Mouse (Mus musculus) midbrain, embryonic 14.5 days (tissue): ENCODE data around the gene Epx. TPM values are rescaled to one million over a fixed set of nuclear protein-coding genes. Genes with fewer than 3 reads are reported as not detected.
A peak's percentile ranks its signal among the peaks of the same experiment; 100 is the strongest.

Source experiments
- ATAC-seq: fragments of 200-750 bp; cut with Nextera tagmentation; 2 replicates; pipeline ENCODE4 v1.8.0; 2017; ENCODE audit warnings: moderate number of reproducible peaks, moderate library complexity; ENCODE audit not compliant: low FRiP score, low TSS enrichment
- DNase-seq: peaks from one replicate; pipeline ENCODE4 v3.0.0-alpha.2; 2015
- H3K27ac ChIP-seq: fragments of 300-500 bp; sonication (generic); replicated peaks from 2 replicates; pipeline ENCODE4 v1.5.1; 2014; ENCODE audit warnings: mild to moderate bottlenecking, low read depth, low read length, moderate library complexity
- H3K27me3 ChIP-seq: fragments of 300-500 bp; sonication (generic); 2 replicates; pipeline ENCODE4 v1.6.1; 2014; ENCODE audit warnings: low read length, control low read depth, mixed read lengths; ENCODE audit not compliant: control insufficient read depth, insufficient read depth
- H3K36me3 ChIP-seq: fragments of 300-500 bp; sonication (generic); 2 replicates; pipeline ENCODE4 v1.6.1; 2014; ENCODE audit warnings: low read length, control low read depth; ENCODE audit not compliant: control insufficient read depth, insufficient read depth
- H3K4me1 ChIP-seq: fragments of 300-500 bp; sonication (generic); 2 replicates; pipeline ENCODE4 v1.6.1; 2014; ENCODE audit warnings: mild to moderate bottlenecking, antibody characterized with exemption, low read length, control low read depth; ENCODE audit not compliant: control insufficient read depth, insufficient read depth
- H3K4me2 ChIP-seq: fragments of 300-500 bp; sonication (generic); 2 replicates; pipeline ENCODE4 v1.6.1; 2014; ENCODE audit warnings: mild to moderate bottlenecking, low read length, moderate library complexity
- H3K4me3 ChIP-seq: fragments of 300-500 bp; sonication (generic); replicated peaks from 2 replicates; pipeline ENCODE4 v1.5.1; 2014; ENCODE audit warnings: low read depth, low read length
- H3K9ac ChIP-seq: fragments of 300-500 bp; sonication (generic); replicated peaks from 2 replicates; pipeline ENCODE4 v1.6.1; 2014; ENCODE audit warnings: mild to moderate bottlenecking, low read length, moderate library complexity
- H3K9me3 ChIP-seq: fragments of 300-500 bp; sonication (generic); 2 replicates; pipeline ENCODE4 v1.6.1; 2016; ENCODE audit warnings: low read length, control low read depth, mixed read lengths; ENCODE audit not compliant: control insufficient read depth
- WGBS: fragments of 180-500 bp; shearing (Covaris S2); extraction: QIAGEN DNeasy Blood & Tissue Kit; methylation state at CpG from one replicate; pipeline ENCODE4 v1.1.7; 2014; 5-methylcytosine and 5-hydroxymethylcytosine counted together
- polyA plus RNA-seq: library from polyadenylated mRNA; unstranded; fragments of >200 nt; fragmentation: Nextera tagmentation; extraction: Ambion mirVana; gene quantifications from 2 replicates; pipeline ENCODE4 v1.2.1, GENCODE M21; 2014

Gene Epx
- polyA plus RNA-seq, 1 experiment from 2014 or later: not detected

DNA sequence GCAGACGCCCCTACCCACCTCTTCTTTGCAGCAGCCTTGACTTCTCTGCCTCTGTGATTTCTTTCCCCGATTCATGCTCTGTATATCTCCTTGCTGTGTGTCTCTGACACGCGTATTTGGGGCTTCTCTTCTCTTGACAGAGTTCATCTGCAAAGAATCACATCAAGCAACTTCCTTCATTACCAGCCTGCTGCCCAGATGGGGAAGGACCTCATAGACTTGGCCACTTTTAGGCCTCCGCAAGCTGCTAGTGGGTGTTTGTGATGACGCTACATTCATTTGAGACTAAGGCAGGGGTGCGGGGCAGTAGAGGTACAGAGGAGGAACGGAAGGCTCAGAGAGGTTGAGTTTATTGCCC lies 21.8 kb downstream of the Epx start:
- peaks cover 7% of the 10 kb centered on the region for H3K4me1 ChIP-seq
- peak overlapping the region; percentile 59 for H3K9ac ChIP-seq
- H3K4me3 ChIP-seq: peak overlapping the region; percentile 46
- H3K27me3 ChIP-seq: no peaks in the 10 kb centered on the region
- peak overlapping the region; percentile 90 for H3K4me2 ChIP-seq
- H3K36me3 ChIP-seq: peaks cover 13% of the 10 kb centered on the region
- DNase-seq (no peak), ATAC-seq (no peak)
- peak overlapping the region; percentile 70 for H3K27ac ChIP-seq
- H3K9me3 ChIP-seq: no peaks in the 10 kb centered on the region
- WGBS: 28% methylated on average over 8 of the region's 8 CpGs

DNA sequence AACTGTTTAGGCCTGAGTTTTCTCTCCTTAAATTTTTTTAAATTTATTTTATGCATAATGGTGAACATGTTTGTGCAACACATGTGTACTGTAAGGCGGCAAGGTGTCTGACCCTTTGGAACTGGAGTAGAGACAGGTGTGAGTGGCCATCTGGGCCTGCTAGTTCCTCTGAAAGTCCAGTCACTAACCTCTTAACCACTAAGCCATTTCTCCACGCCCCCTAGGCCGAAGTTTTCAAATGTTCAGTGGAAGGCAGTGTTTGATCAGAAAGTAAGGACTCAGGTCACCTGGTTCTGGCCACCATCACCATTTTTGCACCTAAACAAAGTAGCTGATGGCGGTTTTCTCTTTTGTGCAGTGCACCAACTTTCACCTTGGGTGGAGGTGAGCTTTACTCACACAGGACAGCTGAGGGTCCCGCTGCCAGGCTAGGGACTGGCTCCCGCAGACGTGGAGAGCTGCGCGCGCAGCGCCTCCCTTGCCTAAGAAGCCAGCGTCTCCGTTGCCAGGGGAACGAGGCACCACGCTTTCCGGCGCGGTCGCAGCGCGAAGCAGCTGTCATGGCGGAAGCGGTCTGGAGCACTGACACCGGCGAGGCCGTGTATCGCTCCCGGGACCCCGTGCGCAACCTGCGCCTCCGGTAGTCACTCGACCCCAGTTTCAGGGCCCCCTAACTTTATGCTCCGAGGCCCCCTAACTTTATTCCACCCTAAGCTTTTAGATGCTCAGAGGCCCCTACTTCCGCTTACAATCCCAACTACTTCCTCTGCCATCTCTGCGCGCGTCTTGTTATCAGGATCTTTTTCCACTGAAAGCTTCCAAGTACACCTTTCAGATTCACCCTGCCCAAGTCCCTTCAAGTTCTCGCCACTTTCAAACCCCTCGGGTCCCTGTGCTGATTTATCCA lies 22.4 kb downstream of the Epx start, which contains the start of gene Mks1:
Gene Mks1 (plus strand): TSS at position 526 of the 907 bp plus-strand sequence.
- 4% methylated on average over 40 of the region's 40 CpGs for WGBS
- peak within 1 kb of the TSS; percentile 70 for H3K27ac ChIP-seq
- peak within 1 kb of the TSS; percentile 90 for H3K4me2 ChIP-seq
- H3K9ac ChIP-seq: peak within 1 kb of the TSS; percentile 59
- H3K4me1 ChIP-seq: peaks cover 7% of the 10 kb centered on the region
- no peaks in the 10 kb centered on the region for H3K9me3 ChIP-seq
- peak; percentile 99 for DNase-seq
- H3K4me3 ChIP-seq: peak within 1 kb of the TSS; percentile 46
- peak; percentile 88 for ATAC-seq
- no peaks in the 10 kb centered on the region for H3K27me3 ChIP-seq
- peaks cover 7% of the 10 kb centered on the region for H3K36me3 ChIP-seq

DNA sequence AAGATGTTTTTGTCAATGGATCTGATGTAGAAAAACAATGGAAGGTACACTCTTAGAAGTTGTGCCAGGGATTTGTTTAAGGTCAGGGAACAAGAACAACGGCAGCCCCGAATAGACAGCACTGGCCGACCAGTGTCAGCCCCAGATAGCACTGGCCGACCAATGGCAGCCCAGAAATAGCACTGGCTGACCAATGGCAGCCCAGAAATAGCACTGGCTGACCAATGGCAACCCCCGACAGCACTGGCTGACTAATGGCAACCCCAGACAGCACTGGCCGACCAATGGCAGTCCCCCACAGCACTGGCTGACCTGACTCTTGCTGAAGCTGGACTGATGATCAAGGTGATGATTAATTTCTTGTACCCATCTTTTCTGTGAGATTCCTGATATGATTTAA lies 27.5 kb downstream of the Epx start:
- Histone ChIP-seq H3K4me2 (no peak overlapping the region), H3K9ac (no peak overlapping the region), H3K27ac (no peak overlapping the region), H3K36me3 (no peaks in the 10 kb centered on the region), H3K9me3 (no peaks in the 10 kb centered on the region), H3K4me1 (no peaks in the 10 kb centered on the region), H3K27me3 (no peaks in the 10 kb centered on the region), H3K4me3 (no peak overlapping the region)
- no peak for ATAC-seq
- 70% methylated on average over 6 of the region's 6 CpGs for WGBS
- peak; percentile 45 for DNase-seq

DNA sequence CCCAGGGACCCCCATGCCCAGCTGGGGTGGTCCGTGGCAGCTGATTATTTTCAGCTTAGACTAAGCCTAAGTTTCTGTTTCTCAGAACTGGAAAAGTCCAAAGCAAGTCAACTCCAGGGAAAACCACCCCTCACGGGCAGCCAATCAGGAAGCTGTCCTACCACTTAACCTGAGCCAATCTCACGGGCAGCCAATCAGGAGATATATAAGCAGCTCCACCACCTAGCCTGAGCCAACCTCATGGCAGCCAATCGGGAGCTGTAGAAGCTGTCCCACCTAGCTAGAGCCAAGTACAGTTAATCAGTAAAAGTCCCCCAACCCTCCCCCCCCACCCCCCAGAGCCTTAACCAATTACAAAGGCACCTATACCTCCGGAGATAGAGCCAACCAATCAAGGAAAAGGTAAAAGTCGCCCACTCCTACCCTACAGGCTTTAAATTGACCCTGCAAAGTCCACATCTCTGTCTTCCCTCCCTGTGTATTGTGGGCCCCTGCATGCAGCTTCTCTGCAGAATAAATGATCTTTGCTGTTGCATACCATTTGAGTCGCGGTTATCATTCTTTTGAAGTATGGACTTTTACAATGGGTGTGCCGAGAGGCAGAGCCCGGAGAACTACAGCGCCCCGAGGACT lies 28.3 kb downstream of the Epx start:
- H3K9ac ChIP-seq: no peak overlapping the region
- no peaks in the 10 kb centered on the region for H3K4me1 ChIP-seq
- DNase-seq (no peak), ATAC-seq (no peak)
- no peak overlapping the region for H3K4me2 ChIP-seq
- no peaks in the 10 kb centered on the region for H3K27me3 ChIP-seq
- no peaks in the 10 kb centered on the region for H3K36me3 ChIP-seq
- no peaks in the 10 kb centered on the region for H3K9me3 ChIP-seq
- no peak overlapping the region for H3K27ac ChIP-seq
- 79% methylated on average over 12 of the region's 12 CpGs for WGBS
- no peak overlapping the region for H3K4me3 ChIP-seq

DNA sequence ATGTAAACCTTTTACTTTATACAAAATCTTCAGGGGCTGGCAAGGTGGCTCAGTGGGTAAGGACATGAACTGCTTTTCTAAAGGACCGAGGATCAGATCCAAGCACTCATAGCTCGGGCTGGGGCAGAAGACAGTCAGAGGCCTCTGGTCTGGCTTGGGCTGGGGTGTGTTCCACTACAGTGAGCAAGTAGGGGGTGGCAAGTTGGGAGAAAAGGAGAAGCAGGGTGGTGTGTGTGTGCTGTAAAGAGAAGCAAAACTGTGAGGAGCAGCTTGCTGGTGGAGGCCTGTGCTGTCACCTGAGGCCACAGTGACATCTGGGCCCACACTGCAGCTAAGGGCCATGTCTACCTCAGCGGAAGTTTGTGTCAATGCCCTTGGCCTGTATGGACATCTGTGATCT lies 33.9 kb downstream of the Epx start:
- Histone ChIP-seq H3K9me3 (no peaks in the 10 kb centered on the region), H3K4me3 (no peak overlapping the region), H3K27me3 (no peaks in the 10 kb centered on the region), H3K36me3 (no peaks in the 10 kb centered on the region), H3K4me1 (no peaks in the 10 kb centered on the region), H3K9ac (no peak overlapping the region), H3K27ac (no peak overlapping the region), H3K4me2 (no peak overlapping the region)
- WGBS: 95% methylated on average over 3 of the region's 3 CpGs
- DNase-seq: no peak
- no peak for ATAC-seq

DNA sequence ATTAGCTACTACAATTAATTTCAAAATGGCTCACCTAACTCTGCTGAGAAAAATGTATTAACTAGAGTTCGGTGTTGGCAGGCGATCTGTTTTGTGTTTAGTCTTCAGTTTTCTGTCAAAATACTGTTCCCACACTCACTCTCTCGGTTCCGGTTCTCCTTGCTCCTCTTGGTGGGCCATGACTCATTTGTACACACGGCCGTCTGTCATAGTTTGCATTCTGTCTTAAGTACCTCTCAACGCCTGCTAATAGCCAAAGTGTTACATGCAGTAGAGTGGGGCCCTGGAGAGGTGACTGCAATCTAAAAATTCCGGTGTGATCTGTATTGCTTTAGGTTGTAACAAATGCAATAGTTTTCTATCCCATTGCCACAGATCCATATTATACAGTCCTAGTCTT lies 34.7 kb downstream of the Epx start:
- no peak overlapping the region for H3K9ac ChIP-seq
- H3K27ac ChIP-seq: no peak overlapping the region
- no peaks in the 10 kb centered on the region for H3K36me3 ChIP-seq
- H3K4me3 ChIP-seq: no peak overlapping the region
- 91% methylated on average over 8 of the region's 8 CpGs for WGBS
- ATAC-seq (no peak), DNase-seq (no peak)
- no peaks in the 10 kb centered on the region for H3K9me3 ChIP-seq
- H3K27me3 ChIP-seq: no peaks in the 10 kb centered on the region
- no peaks in the 10 kb centered on the region for H3K4me1 ChIP-seq
- no peak overlapping the region for H3K4me2 ChIP-seq

DNA sequence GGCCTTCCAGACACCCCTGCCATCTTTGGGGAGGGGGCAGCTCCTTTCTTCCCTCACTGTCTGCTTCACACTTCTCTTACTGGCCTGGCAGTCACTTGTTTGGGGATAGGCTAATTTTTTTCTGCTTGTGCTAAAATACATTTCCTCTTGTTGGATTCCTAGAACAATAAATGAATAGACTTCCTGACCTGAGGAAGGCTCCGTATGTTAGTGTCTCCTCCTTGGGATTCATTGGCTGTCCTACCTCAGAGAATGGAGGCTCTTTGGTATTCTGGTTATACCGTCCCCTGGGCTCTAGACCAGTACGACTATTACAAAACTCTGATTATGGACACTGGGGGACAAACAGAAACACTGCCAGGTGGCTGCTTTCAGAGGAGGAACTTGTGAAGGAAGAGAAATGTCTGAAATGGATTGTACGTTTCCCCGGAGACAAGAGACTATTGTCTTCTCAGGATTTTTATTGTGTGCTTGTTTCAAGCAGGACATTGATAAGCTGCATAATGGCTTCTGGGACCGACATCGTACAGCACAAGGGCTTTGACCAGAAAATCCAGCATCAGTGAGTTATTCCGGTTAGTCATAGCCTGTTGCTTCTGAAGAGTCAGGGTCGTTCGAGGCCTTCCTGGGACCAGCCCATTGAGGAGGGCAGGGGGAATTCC lies 47.0 kb downstream of the Epx start, which contains the start of gene Lpo:
Gene Lpo (minus strand): TSS at position 51 of the 662 bp plus-strand sequence.
- 0 out of 2 replicates have a peak within 1 kb of the TSS, but pooled peaks have one; percentile 20 for H3K27ac ChIP-seq
- ATAC-seq (no peak), DNase-seq (peak; percentile 27)
- no peak within 1 kb of the TSS for H3K4me2 ChIP-seq
- WGBS: 12% methylated on average over 10 of the region's 10 CpGs
- H3K4me1 ChIP-seq: peaks cover 4% of the 10 kb centered on the region; the same call in 1 of the 2 replicates
- H3K9me3 ChIP-seq: no peaks in the 10 kb centered on the region
- H3K9ac ChIP-seq: no peak within 1 kb of the TSS
- H3K27me3 ChIP-seq: no peaks in the 10 kb centered on the region
- H3K36me3 ChIP-seq: no peaks in the 10 kb centered on the region
- H3K4me3 ChIP-seq: no peak within 1 kb of the TSS

DNA sequence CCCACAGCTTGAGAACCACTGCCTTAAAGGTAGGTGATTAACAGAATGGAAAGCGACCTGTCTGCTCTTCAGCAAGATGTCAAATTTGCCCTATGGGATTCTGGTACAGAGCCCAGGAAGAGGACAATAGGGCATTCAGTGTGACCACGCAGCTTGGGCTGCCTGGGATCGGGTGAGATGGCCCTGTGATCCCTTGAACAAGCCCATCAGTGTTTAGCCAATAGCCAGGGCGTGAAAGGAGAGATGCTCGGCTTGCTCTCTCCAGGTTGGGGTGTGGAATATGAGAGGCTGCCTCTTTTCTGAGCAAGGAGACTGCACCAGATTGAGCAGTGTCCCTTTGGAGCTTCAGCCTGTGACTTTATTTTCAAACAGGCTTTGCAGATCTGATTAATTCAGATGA lies 53.8 kb downstream of the Epx start:
- Histone ChIP-seq H3K27me3 (no peaks in the 10 kb centered on the region), H3K4me2 (no peak overlapping the region), H3K36me3 (no peaks in the 10 kb centered on the region), H3K4me1 (peaks cover 11% of the 10 kb centered on the region; the same call in 1 of the 2 replicates), H3K4me3 (no peak overlapping the region), H3K27ac (no peak overlapping the region), H3K9ac (no peak overlapping the region), H3K9me3 (no peaks in the 10 kb centered on the region)
- no peak for ATAC-seq
- DNase-seq: no peak
- WGBS: 44% methylated on average over 5 of the region's 5 CpGs
